Mouse (Mus musculus) heart, embryonic 14.5 days (tissue): Measurements from ENCODE around the gene Srrd. TPM values are rescaled to one million over a fixed set of nuclear protein-coding genes. Genes with fewer than 3 reads are reported as not detected.

Experiments
- ATAC-seq: fragments of 200-750 bp; cut with Nextera tagmentation; 2 replicates; pipeline ENCODE4 v1.8.0; 2017; ENCODE audit warnings: low read depth, moderate TSS enrichment; ENCODE audit not compliant: insufficient number of reproducible peaks, insufficient read depth, low FRiP score
- H3K27ac ChIP-seq, 2 experiments: fragments of 200-500 bp in 1 of 2; fragments of 300-500 bp in 1 of 2; sonication (generic) in 1 of 2; replicated peaks in 1 of 2; 2 replicates each; pipeline ENCODE4 v1.5.1; 2012 to 2014; ENCODE audit warnings: low read depth in 2 of 2, low read length in 2 of 2, control low read depth in 1 of 2, mild to moderate bottlenecking in 1 of 2, mixed read lengths in 1 of 2; ENCODE audit not compliant: control insufficient read depth in 1 of 2, insufficient read depth in 1 of 2
- H3K27me3 ChIP-seq: fragments of 300-500 bp; sonication (generic); 2 replicates; pipeline ENCODE4 v1.6.1; 2014; ENCODE audit warnings: mild to moderate bottlenecking, low read length, control low read depth; ENCODE audit not compliant: control insufficient read depth, insufficient read depth
- H3K36me3 ChIP-seq: fragments of 300-500 bp; sonication (generic); 2 replicates; pipeline ENCODE4 v1.6.1; 2014; ENCODE audit warnings: mild to moderate bottlenecking, control low read depth, low read length, mixed read lengths; ENCODE audit not compliant: control insufficient read depth, insufficient read depth
- H3K4me1 ChIP-seq, 2 experiments: fragments of 200-500 bp in 1 of 2; fragments of 300-500 bp in 1 of 2; sonication (generic) in 1 of 2; 2 replicates each; pipeline ENCODE4 v1.6.1; 2012 to 2014; ENCODE audit warnings: low read length in 2 of 2, control low read depth in 1 of 2, mixed read lengths in 1 of 2; ENCODE audit not compliant: control insufficient read depth in 2 of 2, insufficient read depth in 2 of 2
- H3K4me2 ChIP-seq: fragments of 300-500 bp; sonication (generic); 2 replicates; pipeline ENCODE4 v1.6.1; 2014; ENCODE audit warnings: mild to moderate bottlenecking, low read length
- H3K4me3 ChIP-seq, 2 experiments: fragments of 200-500 bp in 1 of 2; fragments of 300-500 bp in 1 of 2; sonication (generic) in 1 of 2; 2 replicates each; pipeline ENCODE4 v1.5.1; 2012 to 2014; ENCODE audit warnings: low read length in 2 of 2, mild to moderate bottlenecking in 2 of 2, control low read depth in 1 of 2, low read depth in 1 of 2, moderate library complexity in 1 of 2; ENCODE audit not compliant: control insufficient read depth in 1 of 2, insufficient read depth in 1 of 2
- H3K9ac ChIP-seq: fragments of 300-500 bp; sonication (generic); 2 replicates; pipeline ENCODE4 v1.6.1; 2014; ENCODE audit warnings: mild to moderate bottlenecking, low read length
- H3K9me3 ChIP-seq: fragments of 300-500 bp; sonication (generic); 2 replicates; pipeline ENCODE4 v1.6.1; 2016; ENCODE audit warnings: low read length, control low read depth; ENCODE audit not compliant: control insufficient read depth
- WGBS: fragments of 180-500 bp; shearing (Covaris S2); extraction: QIAGEN DNeasy Blood & Tissue Kit; methylation state at CpG from one replicate; pipeline ENCODE4 v1.1.7; 2014; 5-methylcytosine and 5-hydroxymethylcytosine counted together
- polyA plus RNA-seq: library from polyadenylated mRNA; unstranded; fragments of >200 nt; fragmentation: Nextera tagmentation; extraction: Ambion mirVana; gene quantifications from 2 replicates; pipeline ENCODE4 v1.2.1, GENCODE M21; 2014

The Srrd gene
- polyA plus RNA-seq: 25.4 and 25.9 TPM in 2 replicates

GRCm38 (mm10) chr5:112342463-112343204, at the start of gene Srrd, which contains the start of gene Hps4:
TSS of gene Srrd (minus strand) at chr5:112343040.
TSS of gene Hps4 (plus strand) at chr5:112343083.
- H3K36me3 ChIP-seq: peaks cover 44% of the 10 kb centered on the region
- H3K27ac ChIP-seq: peak within 1 kb of the TSS; percentile 19 to 60; a peak in 3 of 4 replicates
- 3% methylated on average over 52 of the region's 64 CpGs for WGBS
- H3K9ac ChIP-seq: peak within 1 kb of the TSS; percentile 84
- H3K27me3 ChIP-seq: no peaks in the 10 kb centered on the region
- H3K4me1 ChIP-seq: peaks cover 0 to 6% of the 10 kb centered on the region in 2 experiments; a peak in 3 of 4 replicates
- peak within 1 kb of the TSS; percentile 78 for H3K4me2 ChIP-seq
- no peaks in the 10 kb centered on the region for H3K9me3 ChIP-seq
- peak; percentile 61 for ATAC-seq
- peak within 1 kb of the TSS; percentile 75 to 97 for H3K4me3 ChIP-seq

- H3K9me3 ChIP-seq: no peaks in the 10 kb centered on the region
- no peak overlapping the region for H3K4me3 ChIP-seq
- no peaks in the 10 kb centered on the region for H3K36me3 ChIP-seq
- no peaks in the 10 kb centered on the region for H3K4me1 ChIP-seq
- no peak for ATAC-seq
- no peak overlapping the region for H3K27ac ChIP-seq
- 55% methylated on average over 27 of the region's 27 CpGs for WGBS
- H3K9ac ChIP-seq: no peak overlapping the region
- H3K4me2 ChIP-seq: no peak overlapping the region
- H3K27me3 ChIP-seq: peaks cover 82% of the 10 kb centered on the region
These were observed 49.0 kb upstream of the Srrd start for GRCm38 (mm10) chr5:112391676-112392323.

GRCm38 (mm10) chr5:112391002-112391401, 48.2 kb upstream of the Srrd start:
- H3K27me3 ChIP-seq: peaks cover 74% of the 10 kb centered on the region

GRCm38 (mm10) chr5:112389352-112389751, 46.5 kb upstream of the Srrd start:
- Histone ChIP-seq H3K4me1 (no peaks in the 10 kb centered on the region), H3K27ac (no peak overlapping the region), H3K9me3 (no peaks in the 10 kb centered on the region), H3K9ac (no peak overlapping the region), H3K36me3 (no peaks in the 10 kb centered on the region), H3K4me3 (no peak overlapping the region), H3K27me3 (peaks cover 58% of the 10 kb centered on the region), H3K4me2 (no peak overlapping the region)
- 73% methylated on average over 9 of the region's 9 CpGs for WGBS
- ATAC-seq: no peak

More at GRCm38 (mm10) chr5:112391002-112391401, 48.2 kb upstream of the Srrd start:
- no peak for ATAC-seq
- Histone ChIP-seq H3K9ac (no peak overlapping the region), H3K9me3 (no peaks in the 10 kb centered on the region), H3K36me3 (no peaks in the 10 kb centered on the region), H3K4me1 (no peaks in the 10 kb centered on the region), H3K4me3 (no peak overlapping the region), H3K4me2 (no peak overlapping the region), H3K27ac (no peak overlapping the region)
- 41% methylated on average over 16 of the region's 16 CpGs for WGBS

- ATAC-seq: no peak
- Histone ChIP-seq H3K27me3 (peaks cover 24% of the 10 kb centered on the region), H3K4me3 (no peak overlapping the region), H3K27ac (no peak overlapping the region), H3K4me1 (no peaks in the 10 kb centered on the region), H3K36me3 (no peaks in the 10 kb centered on the region), H3K9me3 (no peaks in the 10 kb centered on the region), H3K9ac (no peak overlapping the region), H3K4me2 (no peak overlapping the region)
- 60% methylated on average over 2 of the region's 2 CpGs for WGBS
These were observed 43.1 kb upstream of the Srrd start for GRCm38 (mm10) chr5:112385973-112386372.

GRCm38 (mm10) chr5:112384805-112385472, 42.1 kb upstream of the Srrd start:
- no peaks in the 10 kb centered on the region for H3K9me3 ChIP-seq
- H3K27me3 ChIP-seq: peaks cover 14% of the 10 kb centered on the region
- ATAC-seq: no peak
- no peaks in the 10 kb centered on the region for H3K36me3 ChIP-seq
- 86% methylated on average over 13 of the region's 13 CpGs for WGBS
- H3K27ac ChIP-seq: no peak overlapping the region
- H3K4me3 ChIP-seq: no peak overlapping the region
- no peaks in the 10 kb centered on the region for H3K4me1 ChIP-seq
- no peak overlapping the region for H3K4me2 ChIP-seq
- no peak overlapping the region for H3K9ac ChIP-seq

- H3K4me2 ChIP-seq: no peak overlapping the region
- ATAC-seq: no peak
- peaks cover 6% of the 10 kb centered on the region; the same call in 1 of the 2 replicates for H3K36me3 ChIP-seq
- no peaks in the 10 kb centered on the region for H3K9me3 ChIP-seq
- H3K4me1 ChIP-seq: no peaks in the 10 kb centered on the region
- H3K27ac ChIP-seq: no peak overlapping the region
- no peaks in the 10 kb centered on the region for H3K27me3 ChIP-seq
- WGBS: 51% methylated on average over 17 of the region's 17 CpGs
- H3K4me3 ChIP-seq: no peak overlapping the region
- no peak overlapping the region for H3K9ac ChIP-seq
These were observed 39.9 kb upstream of the Srrd start for GRCm38 (mm10) chr5:112382641-112383330.
